Mouse (Mus musculus) erythroblast, embryonic 14.5 days (primary cell): ENCODE data around the gene Hist2h2bb.

Experiments used
- GATA1 ChIP-seq: IDR thresholded peaks from 2 replicates; pipeline ENCODE4 v1.6.1; 2012; ENCODE audit warnings: low read length, inconsistent platforms, mixed read lengths
- TAL1 ChIP-seq: IDR thresholded peaks from 3 replicates; pipeline ENCODE4 v1.6.1; 2012; ENCODE audit warnings: low read length, inconsistent platforms, mixed read lengths

- TF ChIP-seq GATA1, result no peak
- no peak for TF ChIP-seq TAL1
Measured at GRCm38 (mm10) chr3:96222774-96223173, 46.8 kb upstream of the Hist2h2bb start.
